Mouse (Mus musculus) kidney, adult 11 months (tissue): Measurements from ENCODE around the gene Plxna1.

Experiments used
- DNase-seq: peaks from one replicate; pipeline ENCODE4 v3.0.0; 2022

Gene Plxna1

DNA sequence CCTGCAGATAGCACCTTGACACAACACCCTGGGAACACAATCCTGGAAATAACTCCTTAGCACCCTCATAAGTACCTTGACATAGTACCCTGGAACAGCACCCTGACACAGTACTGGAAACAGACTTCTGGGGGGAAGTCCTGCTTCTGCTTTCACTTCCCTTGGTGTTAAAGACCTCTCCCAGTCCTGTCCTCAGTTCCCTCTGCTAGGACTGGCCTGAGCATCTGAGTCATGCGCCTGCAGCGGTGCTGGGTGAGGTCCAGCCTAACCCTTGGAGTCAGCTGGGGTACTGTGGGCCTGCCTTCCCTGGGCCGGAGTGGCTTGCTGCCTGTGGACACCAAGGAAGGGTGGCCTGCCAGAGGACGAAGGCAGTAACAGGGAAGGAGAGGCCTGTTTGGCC, 81.9 kb downstream of the Plxna1 start:
- no peak for DNase-seq

DNA sequence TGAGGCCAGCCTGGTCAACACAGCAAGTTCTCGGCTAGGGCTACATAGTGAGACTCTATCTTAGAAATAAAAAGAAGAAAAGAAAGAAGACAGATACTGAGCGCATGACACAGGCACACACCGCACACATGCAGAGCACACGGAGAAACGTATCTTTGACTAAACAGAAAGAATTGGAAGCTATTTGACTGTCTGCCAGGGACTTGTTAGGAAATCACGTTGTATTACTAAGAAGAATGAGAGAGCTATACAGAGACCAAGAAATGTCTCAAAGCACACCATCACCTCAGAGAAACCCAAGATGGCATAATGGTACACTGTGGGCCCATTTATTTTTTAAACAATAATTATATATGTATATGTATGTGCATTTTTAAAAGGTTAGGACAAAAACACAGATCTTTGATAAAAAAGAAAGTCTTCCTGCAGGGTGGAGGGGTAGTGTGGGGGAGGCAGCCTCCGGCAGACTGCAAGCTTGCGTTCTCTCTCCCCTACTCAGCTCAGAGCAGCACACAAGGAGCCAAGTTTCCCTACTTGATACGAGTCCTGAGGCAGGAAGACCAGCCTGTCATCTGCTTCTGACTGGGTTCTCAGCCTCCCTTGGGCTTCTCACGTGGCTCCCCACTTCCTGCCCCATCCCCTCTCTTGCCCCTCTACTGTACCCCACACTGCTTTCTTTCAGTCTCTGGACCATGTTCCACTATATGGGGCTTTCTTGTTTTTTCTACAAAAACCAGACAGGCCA, 90.5 kb downstream of the Plxna1 start:
- no peak for DNase-seq

DNA sequence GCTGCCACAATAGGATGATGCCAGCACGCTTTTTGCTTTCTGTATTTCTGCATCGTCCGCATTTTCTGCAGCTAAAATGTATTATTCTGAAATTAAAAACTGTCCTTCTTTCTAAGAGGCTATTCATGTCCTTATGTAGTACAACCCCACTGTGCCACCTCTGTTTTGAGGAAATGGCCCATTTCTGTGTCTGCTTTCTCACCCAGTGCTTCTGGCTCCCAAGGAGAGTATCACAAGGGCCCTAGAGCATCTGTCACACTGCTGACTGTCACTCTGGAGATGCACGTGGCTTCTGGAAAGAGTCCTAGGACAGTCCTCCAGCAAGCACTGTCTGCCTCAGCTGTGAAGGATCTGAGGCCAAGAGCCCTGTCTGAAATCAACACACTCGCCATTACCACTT, 95.2 kb downstream of the Plxna1 start:
- DNase-seq = no peak
